Mouse (Mus musculus): Measurements from ENCODE around the gene Sh3pxd2a. TPM values are rescaled to one million over a fixed set of nuclear protein-coding genes. Genes with fewer than 3 reads are reported as not detected.

The Sh3pxd2a gene
- polyA plus RNA-seq, 1 experiment from 2014 or later: 2.6 TPM

DNA sequence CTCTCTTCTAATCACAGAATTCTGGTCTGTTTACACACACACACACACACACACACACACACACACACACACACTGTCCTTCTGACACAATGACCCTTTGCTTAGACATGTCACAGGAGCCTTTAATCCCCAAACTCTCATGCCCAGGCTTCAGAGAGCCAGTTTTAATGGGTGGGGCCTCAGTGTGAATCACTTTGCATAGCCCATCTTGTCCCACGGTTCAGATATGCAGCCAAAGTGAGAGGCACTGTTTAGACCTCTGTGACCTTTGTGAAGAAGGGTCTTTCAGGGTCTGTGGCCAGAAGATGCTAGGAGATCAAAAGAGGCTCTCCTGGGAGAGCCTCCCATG is 148.3 kb downstream of the Sh3pxd2a start:
- no peak for DNase-seq (ENCODE audit: low spot score)

DNA sequence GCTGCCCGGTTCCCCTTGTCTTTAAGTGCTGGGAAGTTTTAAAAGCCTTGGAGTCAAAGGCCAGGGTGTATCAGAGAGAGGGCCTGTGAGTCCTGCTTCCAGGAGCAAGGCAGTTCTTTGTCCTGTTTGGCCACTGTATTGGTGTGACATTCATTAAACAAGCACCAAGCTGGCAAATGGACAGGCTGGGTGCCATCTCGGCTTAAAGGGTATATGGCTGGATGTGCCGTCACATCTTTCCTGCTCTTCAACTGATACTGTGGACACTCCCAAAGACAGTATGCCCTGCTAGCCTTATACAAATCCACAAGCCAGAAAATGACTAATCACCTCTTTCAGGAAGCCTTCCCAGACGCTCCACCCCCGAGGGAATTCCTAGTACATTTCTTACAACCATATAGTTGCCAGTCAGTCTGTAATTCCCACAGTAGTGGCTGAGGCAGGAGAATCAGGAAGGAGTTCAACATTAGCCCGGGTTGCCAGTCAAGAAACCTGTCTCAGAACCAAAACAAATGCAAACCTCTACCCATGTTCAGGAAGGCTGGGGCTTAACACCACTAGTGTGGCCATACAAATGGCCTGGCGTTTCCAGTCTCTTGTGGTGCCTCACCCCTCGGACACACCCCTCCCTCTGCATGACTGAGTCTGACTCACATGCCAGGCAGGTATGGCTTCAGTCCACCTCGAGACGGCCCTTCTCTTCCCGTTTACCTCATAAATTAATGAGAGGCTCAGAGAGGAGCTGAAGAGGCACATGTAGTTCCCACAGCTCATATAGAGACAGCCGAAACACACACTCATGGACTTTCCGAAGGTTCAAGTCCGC is 148.9 kb downstream of the Sh3pxd2a start:
- DNase-seq (ENCODE audit: low spot score): no peak

DNA sequence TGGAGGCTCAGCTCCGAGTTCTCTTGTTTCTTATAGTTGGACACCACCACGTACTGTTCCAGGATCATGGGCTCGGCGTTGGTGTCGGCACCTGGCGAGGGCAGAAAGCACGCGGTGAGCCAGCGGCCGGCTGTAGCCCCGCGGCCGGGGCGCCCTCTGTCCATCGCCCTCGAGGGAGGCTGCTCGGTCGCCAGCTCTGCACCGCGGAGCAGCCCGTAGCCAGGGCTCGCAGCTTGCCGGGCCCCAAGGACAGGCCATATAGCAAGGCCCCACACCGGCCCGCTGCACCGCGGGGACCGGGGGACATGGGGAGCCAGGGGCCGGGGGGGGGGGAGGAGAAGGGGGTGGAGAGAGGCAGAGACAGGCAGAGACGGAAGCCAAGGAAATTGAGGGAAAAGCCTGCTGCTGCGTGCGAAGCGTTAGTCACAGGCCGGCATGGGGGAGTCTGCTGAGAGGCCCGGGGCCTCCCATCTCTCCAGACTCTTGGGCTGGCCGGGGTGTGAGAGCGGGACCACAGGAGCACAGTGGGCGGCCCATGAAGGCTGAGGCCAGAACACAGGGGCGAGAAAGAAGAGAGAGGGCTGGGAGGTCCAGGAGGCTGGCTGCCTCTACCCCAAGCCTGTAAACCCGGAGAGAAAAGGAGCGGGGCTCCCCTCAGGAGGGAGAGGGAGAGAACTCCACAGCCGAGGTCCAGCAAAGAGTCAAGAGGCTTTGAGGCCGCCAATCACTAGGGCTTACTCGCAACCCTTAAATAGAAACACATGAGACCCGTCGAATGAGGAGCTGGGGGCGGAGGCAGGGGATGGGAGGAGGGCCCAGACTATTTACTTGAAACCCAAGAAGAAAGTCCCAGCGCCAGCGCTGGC is 149.9 kb downstream of the Sh3pxd2a start:
- no peak for DNase-seq (ENCODE audit: low spot score)

DNA sequence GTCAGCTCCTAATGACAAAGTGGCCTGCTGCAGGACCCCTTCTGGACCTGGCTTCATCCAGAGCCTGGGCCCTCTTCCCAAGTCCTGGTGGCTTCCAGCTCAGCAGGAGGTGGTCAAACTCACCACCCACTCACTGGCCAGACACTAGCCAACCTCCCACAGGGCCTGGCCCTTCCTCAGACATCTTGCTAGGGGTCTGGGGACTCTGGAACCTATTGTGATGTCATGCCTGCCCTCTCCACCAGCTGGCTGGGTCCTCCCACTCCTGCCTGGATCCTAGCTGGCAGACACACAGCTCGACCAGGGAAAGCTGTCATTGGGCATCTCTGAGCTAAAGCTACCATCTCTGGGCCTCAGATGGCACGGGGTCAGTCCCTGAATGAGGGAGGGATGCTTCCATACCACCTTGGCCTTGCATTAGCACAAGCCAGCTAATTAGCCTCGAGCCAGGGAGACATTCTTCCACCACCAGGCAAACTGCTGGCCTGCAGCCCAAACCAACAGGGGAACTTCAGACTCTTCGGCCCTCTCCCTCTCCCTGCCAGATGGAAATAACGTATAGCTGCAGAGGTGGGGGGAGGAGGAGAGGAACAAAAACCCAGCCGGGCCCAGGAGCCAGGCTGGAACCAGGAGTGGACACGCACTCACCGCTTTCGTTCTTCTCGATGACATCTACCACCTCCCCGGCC is 150.7 kb downstream of the Sh3pxd2a start:
- DNase-seq (ENCODE audit: low spot score): no peak

DNA sequence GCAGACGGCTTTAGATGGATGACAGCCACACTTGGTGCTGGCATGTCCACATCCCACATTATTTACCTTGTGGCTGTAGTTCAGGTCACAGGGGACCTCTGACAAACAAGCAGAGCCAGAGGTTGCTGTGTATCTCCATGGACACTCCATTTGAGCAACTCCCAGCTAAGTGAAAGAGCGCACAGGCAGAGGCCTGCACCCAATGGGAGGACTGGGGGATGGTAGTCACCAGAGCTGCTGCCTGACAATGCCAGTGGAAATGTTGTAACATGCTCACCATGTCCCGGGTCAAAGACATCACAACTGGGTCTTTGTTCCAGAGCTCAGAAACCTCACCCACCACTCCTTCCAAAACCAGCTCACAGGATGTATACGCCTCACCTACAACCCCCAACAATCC is 153.0 kb downstream of the Sh3pxd2a start:
- DNase-seq (ENCODE audit: low spot score): no peak

DNA sequence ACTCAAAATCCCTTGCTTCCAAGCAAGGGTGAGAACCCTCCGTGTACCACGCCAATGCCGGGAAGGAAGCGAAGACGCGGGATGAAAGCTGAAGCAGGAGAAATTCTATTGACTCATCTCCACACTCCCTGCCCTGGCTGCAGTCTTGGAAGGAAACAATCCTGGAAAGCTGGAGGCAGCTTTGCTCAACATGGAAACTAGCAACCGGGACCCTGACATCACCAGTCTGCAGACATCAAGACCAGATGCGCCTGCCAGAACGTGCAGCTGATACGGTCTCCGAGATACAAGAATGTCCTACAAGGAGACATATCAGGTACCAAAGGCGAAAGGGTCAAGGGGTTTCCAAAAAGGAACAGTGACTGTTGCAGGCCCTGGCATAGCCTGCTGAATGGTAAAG is 154.4 kb downstream of the Sh3pxd2a start:
- DNase-seq (ENCODE audit: low spot score): no peak

DNA sequence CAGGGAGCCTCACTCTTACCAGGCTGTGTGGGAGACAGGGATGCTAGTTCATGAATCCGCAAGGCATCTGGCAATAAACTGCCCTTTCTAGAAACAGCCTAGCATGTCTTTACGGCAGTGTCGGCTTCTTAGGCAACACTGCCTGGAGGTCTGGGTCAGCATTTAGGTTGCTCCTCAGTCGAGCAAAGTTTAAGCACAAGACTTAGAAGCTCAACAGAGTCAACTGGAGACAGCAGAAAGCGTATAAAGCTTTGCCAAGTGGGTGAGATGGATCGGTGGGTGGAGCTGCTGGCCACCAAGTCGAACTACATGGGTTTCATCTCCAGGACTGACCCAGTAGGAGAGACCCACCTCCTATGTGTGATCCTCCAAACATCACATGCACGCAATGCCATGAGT is 157.3 kb downstream of the Sh3pxd2a start:
- no peak for DNase-seq (ENCODE audit: low spot score)

DNA sequence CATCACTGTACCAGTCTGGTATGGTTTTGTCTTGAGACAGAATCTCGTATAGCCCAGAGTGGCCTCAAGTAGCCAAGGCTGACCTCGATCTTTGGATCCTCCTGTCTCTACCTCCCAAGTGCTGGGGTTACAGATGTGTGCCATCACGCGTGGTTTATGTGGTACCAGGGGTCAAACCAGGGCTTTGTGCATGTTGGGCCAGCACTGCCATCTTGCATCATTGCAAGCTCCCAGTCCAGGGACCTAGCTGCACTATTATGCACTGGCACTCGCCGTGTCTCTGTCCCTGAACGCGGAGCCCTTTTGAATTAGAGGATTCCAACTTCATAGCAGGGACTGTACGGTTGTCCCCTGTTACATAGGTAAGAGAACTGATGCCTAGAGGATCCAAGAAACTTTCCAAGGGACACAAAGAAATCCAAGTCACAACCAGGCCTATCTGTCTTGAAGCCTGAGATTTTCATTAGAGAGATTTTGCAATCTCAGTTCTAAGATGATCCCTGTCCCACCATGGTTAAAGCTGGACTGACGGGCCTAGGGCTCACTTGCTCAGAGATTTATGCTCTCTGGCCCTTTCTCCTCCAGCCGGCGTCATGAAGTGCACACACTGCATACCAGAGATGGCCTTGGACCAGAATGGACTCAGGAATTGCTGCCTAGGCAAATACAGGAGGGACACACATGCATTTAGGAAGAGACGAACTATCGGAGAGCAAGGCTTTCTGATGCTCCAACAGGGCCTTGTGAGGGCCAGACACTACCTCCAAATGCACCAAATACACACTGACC is 157.9 kb downstream of the Sh3pxd2a start:
- no peak for DNase-seq (ENCODE audit: low spot score)

DNA sequence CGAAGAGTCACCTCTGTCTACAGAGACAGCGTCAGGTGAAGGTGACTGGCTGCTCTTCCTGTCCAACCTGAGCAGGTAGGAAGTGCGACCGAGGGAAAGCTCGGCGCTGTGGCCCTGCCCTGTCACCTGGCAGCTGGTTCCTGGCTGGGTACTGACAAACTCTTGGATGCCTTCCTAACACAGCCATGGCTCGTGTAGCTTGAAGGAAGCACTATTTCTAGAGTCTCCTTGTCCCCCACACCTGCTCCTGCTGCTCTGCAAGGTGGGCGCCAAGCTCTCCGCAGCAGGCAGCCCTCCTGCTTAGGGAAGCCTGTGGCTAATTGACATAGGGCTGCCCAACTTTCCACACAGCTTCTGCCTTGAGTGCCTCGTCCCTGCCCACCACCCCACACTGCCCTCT is 158.8 kb downstream of the Sh3pxd2a start:
- no peak for DNase-seq (ENCODE audit: low spot score)

DNA sequence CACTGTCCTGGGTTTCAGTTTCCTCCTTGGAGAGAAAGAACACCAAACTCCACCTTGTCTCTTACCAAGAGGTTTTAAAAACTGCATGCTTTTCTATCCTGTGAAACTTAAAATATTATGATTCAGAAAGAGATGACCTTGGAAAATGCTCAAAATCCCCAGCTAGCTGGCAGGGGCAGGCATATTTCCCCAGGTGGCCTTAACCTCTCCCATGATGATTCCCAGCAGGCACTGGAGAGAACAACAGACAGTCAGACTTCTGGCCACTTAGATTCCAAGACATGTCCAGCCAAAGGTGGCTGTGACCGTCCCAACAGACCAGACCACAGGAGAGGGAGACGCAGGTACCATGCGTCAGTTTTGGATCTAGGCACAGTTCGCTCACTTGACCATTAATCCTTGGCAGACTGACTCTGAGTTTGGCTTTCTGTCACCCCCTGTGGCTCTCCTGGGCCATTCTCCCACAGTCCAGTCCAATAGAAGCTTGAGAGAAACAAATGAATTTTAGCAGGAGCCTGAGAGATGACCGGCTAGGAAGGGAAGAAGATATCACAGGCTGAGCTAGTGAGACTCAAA is 159.9 kb downstream of the Sh3pxd2a start:
- DNase-seq (ENCODE audit: low spot score): no peak

DNA sequence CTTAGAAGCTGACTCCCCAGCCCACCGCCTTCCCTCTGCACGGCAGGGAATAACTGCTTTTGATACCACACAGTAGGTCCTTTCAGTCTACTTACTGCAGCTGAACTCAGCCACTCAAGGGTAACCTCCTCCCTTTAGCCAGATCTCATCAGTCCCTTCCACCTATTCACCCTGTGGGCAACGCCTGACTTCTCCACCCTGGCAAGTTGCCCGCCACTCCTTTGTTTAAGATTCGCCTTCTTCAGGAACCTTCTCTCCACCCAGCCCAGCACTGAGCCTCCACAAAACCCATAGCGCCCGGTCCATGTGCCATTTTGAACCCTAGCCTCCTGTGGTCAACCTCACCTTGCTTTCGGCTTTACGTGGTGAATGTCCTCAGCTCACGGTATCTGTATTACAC is 161.1 kb downstream of the Sh3pxd2a start:
- no peak for DNase-seq (ENCODE audit: low spot score)

DNA sequence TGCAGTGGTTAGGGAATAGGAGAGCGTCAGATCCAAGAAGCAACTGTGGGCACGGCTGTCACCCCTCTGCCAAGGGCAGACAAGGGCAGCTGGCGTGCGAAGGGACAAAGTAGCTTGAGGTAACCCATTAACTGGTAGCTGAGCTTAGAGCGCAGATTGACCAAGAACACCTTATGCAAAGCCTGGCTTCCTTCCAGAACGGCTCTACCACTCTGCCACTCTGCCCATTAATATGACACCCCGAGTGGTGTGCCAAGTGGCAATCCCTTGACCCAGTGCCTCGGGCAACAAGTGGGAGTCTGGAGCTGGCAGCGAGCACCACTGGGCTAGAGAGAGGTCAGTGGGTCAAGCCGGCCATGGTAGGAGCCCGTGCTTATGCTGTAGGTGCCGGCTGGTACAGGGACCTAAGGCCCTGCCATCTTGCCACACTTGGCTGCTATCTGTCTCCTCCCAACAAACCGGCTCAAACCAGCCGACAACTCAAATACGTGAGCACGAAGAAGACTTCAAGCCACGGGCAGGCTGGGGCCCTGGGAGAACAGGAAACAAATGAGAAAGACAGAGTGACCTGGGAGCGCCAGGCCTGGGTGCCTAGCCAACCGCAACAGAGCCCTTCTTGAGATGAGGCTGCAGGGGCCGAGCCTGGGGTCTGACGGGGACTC is 161.9 kb downstream of the Sh3pxd2a start:
- DNase-seq (ENCODE audit: low spot score): no peak

DNA sequence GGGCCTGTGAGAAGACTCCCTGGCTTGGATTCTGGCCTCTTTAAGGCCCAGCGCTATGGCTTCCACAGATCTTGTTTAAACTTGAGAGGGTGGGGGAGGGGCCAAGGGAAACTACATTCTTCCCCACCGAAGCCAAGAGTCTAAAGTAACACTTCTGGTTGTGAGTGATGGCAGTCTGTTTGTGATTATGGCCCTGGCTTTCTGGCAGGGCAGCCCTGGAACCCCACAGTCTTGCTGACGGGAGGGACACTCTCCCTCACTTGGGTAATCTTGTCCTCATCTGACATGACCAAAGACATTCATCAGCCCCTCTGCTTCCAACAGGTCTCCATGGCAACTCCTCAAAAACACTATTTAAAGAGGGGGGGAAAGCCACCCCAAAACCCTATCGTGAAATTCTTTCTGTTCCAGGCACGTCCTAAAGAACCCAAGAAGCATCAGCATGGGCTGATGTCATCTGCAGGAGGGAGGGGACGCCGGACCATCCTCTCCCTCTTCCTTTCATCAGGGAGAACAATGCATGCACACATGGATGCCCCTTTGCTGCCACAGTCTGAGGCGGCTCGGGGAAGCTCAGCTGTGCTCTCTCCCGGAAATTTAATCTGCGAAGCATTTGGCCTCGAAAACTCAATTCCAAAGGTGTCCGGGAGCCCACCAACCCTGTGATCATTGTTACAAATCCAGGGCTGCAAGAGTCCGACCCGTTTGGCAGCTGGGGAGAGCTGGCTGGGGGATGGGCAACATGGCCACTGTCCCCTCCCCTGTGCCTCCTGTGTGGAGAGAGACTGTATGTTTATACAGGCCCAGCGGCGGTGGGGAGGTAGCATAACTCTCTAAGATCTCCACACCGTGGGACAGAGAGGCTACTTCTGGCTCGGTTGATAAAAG is 162.7 kb downstream of the Sh3pxd2a start:
- no peak for DNase-seq (ENCODE audit: low spot score)

DNA sequence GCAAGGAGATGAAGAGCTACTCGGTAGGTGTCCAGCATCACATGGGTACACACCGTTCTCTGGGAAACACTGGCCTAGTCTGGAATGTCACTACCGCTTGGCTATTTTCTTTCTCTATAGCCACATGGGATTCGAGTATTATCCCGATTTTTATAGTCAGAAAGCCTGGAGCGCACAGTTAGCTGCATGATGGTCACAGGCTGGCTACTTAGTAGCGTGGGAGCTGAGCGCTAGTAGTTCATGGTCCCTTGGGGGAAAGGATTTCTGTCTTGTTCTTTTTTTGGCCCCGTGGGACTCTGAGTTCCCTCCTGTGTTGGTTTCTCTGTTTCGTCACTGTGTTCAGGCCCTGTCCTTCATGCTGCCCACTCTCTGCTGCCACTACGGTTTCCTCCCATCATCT is 166.1 kb downstream of the Sh3pxd2a start:
- DNase-seq (ENCODE audit: low spot score): no peak

DNA sequence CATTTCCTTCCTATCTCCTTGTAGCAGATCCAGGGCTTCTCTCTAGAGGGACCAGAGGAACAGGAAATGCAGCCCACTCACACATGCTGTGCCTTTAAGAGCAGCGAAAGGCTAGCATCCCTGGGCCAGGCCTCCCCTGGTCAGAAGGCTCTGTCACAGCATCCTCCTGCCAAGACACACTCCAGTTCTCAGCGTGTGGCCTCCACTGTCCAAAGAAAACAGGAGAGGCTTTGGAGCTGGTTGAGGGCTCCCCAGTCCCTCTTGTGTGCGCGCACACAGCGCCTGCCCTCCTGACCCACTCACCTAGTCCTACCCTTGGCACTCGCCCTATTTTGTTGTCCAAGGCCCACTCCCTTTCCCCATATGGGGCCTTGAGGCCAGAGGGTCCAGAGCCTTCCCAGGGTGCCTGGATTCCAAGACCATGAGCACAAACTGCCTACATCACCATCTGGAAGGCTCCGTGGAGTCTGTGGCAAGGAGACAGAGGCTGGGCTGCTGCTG is 171.7 kb downstream of the Sh3pxd2a start:
- no peak for DNase-seq (ENCODE audit: low spot score)

DNA sequence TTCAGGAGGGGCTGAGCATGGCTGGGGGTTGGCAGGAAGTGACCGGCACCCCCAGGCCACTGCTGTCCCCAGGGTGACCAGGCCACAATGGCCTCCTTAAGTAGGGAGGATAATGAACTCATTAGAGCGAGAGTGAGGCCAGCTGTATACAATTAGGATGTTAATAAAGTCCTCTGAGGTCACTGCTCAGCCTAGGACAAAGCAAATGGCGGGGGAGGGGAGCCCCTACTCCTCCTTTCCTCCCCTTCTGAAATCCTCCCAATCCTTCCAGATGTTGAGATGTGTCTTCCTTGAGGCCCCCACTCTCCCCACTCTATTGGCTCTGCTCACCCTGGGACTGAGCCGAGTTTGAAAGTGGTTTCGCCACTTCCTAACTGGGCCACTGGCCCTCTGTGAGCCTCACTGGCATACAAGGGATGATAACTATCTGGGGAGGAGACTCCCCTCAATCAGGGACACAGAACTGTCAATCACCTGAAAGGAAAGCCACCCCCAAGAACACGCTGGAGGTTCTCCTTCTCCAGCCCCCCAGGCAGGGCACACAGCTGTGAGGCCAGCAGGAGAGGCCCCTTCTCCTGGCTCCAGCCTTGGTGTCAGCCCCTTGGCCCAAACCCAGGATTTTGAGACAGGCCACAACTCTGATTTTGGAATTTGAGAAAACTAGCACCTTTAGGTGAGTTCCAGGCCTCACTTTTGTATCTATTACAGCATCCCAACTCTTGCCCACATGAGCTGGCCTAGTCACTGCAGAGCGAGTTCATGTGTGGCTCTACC is 172.7 kb downstream of the Sh3pxd2a start:
- no peak for DNase-seq (ENCODE audit: low spot score)

DNA sequence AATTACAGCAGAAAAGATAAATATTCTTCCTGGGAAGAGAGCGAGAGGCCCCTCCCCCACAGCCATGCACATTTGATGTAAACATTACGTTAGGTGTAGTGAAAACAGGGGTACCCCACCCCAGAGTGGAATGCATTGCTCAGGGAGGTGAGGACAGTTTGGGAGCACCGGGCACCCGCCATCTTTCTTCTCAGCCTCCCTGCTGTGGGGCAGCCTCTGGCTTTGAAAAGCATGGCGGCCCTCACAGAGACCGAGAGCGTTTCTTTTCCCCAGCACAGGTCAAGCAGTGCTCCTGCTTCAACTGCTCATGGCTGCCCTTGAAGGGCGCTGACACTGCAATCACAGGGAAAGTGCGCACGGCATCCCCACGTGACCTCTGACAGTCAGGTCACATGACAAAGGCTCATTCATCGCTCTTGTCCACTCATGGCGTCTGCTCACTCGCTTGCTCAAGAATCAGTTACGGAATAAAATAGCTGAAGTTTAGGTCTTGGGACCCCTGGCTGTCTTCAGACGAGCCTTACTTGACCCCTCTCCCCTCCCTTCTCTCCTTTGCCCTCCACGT is 177.2 kb downstream of the Sh3pxd2a start:
- DNase-seq (ENCODE audit: low spot score): no peak

DNA sequence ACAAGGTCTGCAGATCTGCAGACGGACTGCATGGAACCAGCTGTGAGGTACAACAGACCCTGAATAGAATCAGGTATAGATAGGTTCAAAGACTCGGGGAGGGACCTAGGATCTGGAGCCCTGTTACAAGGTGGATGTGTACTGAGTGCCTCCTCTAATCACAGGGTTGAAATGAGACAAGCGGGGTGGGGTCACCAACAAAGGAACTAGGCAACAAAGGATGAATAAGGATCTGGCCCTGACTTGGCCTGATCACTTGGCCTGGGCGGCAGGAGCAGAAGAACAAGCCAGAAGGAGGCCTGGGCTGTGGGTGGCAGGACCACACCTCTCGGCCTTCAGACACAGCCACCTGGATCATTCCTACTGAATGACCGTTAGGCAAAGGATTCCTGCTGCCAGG is 178.6 kb downstream of the Sh3pxd2a start:
- DNase-seq (ENCODE audit: low spot score): no peak

Measured in thymus, postnatal 0 days (tissue).